Mouse (Mus musculus) bone marrow macrophage, adult 2 months (primary cell): ENCODE data around the gene Lce1a1.

Experiments used
- CTCF ChIP-seq: IDR thresholded peaks from 2 replicates; pipeline ENCODE4 v1.5.1; 2012; ENCODE audit warnings: low read depth, mild to moderate bottlenecking, low read length, moderate library complexity
- POLR2A ChIP-seq: IDR thresholded peaks from 2 replicates; pipeline ENCODE4 v1.6.1; 2012; ENCODE audit warnings: mild to moderate bottlenecking, low read depth, low read length, borderline replicate concordance

DNA sequence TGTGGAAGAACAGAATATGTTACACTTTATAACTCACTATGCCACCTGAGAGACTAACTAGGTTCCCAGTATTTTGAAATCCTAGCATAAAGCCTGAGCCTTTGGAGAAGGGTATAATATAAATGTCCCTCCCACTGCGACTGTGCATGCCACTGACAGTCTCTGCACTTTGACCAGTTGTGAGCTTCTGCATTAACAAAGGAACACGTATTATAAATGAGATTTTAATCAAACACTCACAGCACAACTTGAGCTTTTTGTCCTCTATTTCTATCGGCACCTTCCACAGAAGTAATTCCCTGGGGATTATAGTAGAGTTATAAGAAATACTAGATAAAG, 9.5 kb downstream of the Lce1a1 start:
- TF ChIP-seq POLR2A (no peak), CTCF (no peak)
